Mouse (Mus musculus) lung, embryonic 16.5 days (tissue): Measurements from ENCODE around the gene Taf1c. TPM values are rescaled to one million over a fixed set of nuclear protein-coding genes. Genes with fewer than 3 reads are reported as not detected.

ENCODE experiments used
- ATAC-seq: fragments of 200-750 bp; cut with Nextera tagmentation; 2 replicates; pipeline ENCODE4 v1.8.0; 2017; ENCODE audit warnings: low read depth, mild to moderate bottlenecking, moderate library complexity
- H3K27ac ChIP-seq: fragments of 300-500 bp; sonication (generic); 2 replicates; pipeline ENCODE4 v1.5.1; 2014; ENCODE audit warnings: mild to moderate bottlenecking, control low read depth, low read length
- H3K27me3 ChIP-seq: fragments of 300-500 bp; sonication (generic); 2 replicates; pipeline ENCODE4 v1.6.1; 2014; ENCODE audit warnings: low read depth, low read length, mixed read lengths; ENCODE audit not compliant: control insufficient read depth, insufficient read depth
- H3K36me3 ChIP-seq: fragments of 300-500 bp; sonication (generic); 2 replicates; pipeline ENCODE4 v1.6.1; 2014; ENCODE audit warnings: low read length; ENCODE audit not compliant: control insufficient read depth, insufficient read depth
- H3K4me1 ChIP-seq: fragments of 300-500 bp; sonication (generic); replicated peaks from 2 replicates; pipeline ENCODE4 v1.6.1; 2014; ENCODE audit warnings: low read length, mixed read lengths; ENCODE audit not compliant: control insufficient read depth, insufficient read depth
- H3K4me2 ChIP-seq: fragments of 300-500 bp; sonication (generic); 2 replicates; pipeline ENCODE4 v1.6.1; 2014; ENCODE audit warnings: low read depth, low read length, control low read depth
- H3K4me3 ChIP-seq: fragments of 300-500 bp; sonication (generic); 2 replicates; pipeline ENCODE4 v1.5.1; 2014; ENCODE audit warnings: mild to moderate bottlenecking, low read length, control low read depth
- H3K9ac ChIP-seq: fragments of 300-500 bp; sonication (generic); 2 replicates; pipeline ENCODE4 v1.6.1; 2014; ENCODE audit warnings: low read length, control low read depth
- H3K9me3 ChIP-seq: fragments of 300-500 bp; sonication (generic); 2 replicates; pipeline ENCODE4 v1.6.1; 2016; ENCODE audit warnings: low read length; ENCODE audit not compliant: control insufficient read depth
- WGBS: fragments of 180-500 bp; shearing (Covaris S2); extraction: QIAGEN DNeasy Blood & Tissue Kit; methylation state at CpG from one replicate; pipeline ENCODE4 v1.1.7; 2014; 5-methylcytosine and 5-hydroxymethylcytosine counted together
- polyA plus RNA-seq: library from polyadenylated mRNA; unstranded; fragments of >200 nt; fragmentation: Nextera tagmentation; extraction: Ambion mirVana; gene quantifications from 2 replicates; pipeline ENCODE4 v1.2.1, GENCODE M21; 2015

Gene Taf1c
- polyA plus RNA-seq, 1 experiment from 2014 or later: 10.6 TPM

DNA sequence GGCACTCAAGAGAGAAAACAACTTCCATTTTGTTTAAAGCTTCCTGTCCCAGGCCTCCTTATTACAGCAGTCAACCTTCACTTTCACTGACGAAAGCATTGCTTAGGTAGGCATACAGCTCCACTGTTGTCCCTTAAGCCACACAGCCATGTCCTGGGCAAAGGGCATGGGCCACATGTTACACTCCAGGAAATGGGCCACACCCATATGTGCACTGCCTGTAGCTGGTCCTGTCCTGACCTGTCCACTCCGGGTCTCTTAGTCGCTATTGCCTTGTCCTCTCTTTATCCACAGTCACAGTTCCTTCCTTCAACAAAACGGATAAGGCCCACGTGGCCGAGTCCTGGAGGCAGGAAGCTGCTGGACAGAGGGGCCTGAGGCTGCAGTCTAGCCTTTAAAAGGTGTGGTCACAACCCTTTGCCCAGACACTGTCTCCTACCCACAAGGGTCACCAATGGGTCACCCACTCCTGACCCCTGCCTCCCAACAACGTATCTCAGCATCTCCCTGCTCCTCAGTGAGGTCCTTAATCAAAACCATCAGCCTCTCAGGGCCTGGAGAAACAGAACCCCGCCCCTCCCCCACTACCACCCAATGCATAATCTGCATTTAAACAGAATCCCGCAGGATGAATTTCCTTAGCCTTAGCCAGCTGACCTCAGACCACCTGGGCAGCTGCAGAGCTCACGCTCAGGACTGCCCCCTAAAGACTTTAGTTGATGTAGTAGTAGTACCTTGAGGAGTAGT lies 22.8 kb upstream of the Taf1c start:
- 33% methylated on average over 10 of the region's 10 CpGs for WGBS
- peak; percentile 31; the same call in 1 of the 2 replicates for ATAC-seq
- no peak overlapping the region for H3K27ac ChIP-seq

GRCm38 (mm10) chr8:119627199-119627598 lies 22.2 kb upstream of the Taf1c start:
- WGBS: 88% methylated on average over 7 of the region's 7 CpGs
- Histone ChIP-seq H3K9me3 (no peaks in the 10 kb centered on the region), H3K27me3 (peaks cover 7% of the 10 kb centered on the region; the same call in 1 of the 2 replicates), H3K4me1 (no peaks in the 10 kb centered on the region), H3K36me3 (no peaks in the 10 kb centered on the region), H3K27ac (no peak overlapping the region), H3K4me2 (no peak overlapping the region), H3K9ac (no peak overlapping the region), H3K4me3 (no peak overlapping the region)
- ATAC-seq: no peak

More for the DNA sequence above, 22.8 kb upstream of the Taf1c start:
- H3K9ac ChIP-seq: no peak overlapping the region
- no peaks in the 10 kb centered on the region for H3K9me3 ChIP-seq
- H3K4me1 ChIP-seq: no peaks in the 10 kb centered on the region
- H3K4me3 ChIP-seq: no peak overlapping the region
- peaks cover 13% of the 10 kb centered on the region for H3K27me3 ChIP-seq
- no peaks in the 10 kb centered on the region for H3K36me3 ChIP-seq
- no peak overlapping the region for H3K4me2 ChIP-seq

- no peak overlapping the region for H3K4me3 ChIP-seq
- no peak overlapping the region for H3K4me2 ChIP-seq
- no peak overlapping the region for H3K27ac ChIP-seq
- WGBS: 73% methylated on average over 22 of the region's 22 CpGs
- H3K36me3 ChIP-seq: no peaks in the 10 kb centered on the region
- ATAC-seq: no peak
- no peaks in the 10 kb centered on the region for H3K27me3 ChIP-seq
- no peak overlapping the region for H3K9ac ChIP-seq
- no peaks in the 10 kb centered on the region for H3K9me3 ChIP-seq
- H3K4me1 ChIP-seq: no peaks in the 10 kb centered on the region
Measured at GRCm38 (mm10) chr8:119625788-119626187, 20.8 kb upstream of the Taf1c start.

DNA sequence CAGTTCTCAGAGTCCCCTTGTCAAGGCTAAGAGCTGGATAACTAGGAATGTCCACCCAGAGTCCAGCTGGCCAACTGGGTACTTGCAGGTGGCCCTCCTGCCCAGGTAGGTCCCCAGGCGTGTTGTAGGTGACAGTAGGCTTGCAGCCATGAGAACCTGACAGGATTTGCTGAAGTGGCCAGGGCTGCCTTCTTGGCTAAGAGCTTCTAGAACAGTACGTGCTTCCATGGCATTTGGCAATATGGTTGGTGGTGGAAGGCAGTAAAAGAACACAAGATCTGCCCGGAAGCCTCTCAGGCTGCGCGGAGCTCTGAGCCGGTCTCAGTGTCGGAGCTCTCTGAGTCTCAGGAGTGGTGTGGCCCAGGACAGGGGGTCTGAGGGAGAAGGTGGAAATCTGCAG lies 19.9 kb upstream of the Taf1c start:
- Histone ChIP-seq H3K36me3 (no peaks in the 10 kb centered on the region), H3K4me3 (no peak overlapping the region), H3K4me1 (no peaks in the 10 kb centered on the region), H3K4me2 (no peak overlapping the region), H3K9ac (no peak overlapping the region), H3K9me3 (no peaks in the 10 kb centered on the region), H3K27me3 (no peaks in the 10 kb centered on the region), H3K27ac (no peak overlapping the region)
- WGBS: 85% methylated on average over 7 of the region's 7 CpGs
- ATAC-seq: no peak

DNA sequence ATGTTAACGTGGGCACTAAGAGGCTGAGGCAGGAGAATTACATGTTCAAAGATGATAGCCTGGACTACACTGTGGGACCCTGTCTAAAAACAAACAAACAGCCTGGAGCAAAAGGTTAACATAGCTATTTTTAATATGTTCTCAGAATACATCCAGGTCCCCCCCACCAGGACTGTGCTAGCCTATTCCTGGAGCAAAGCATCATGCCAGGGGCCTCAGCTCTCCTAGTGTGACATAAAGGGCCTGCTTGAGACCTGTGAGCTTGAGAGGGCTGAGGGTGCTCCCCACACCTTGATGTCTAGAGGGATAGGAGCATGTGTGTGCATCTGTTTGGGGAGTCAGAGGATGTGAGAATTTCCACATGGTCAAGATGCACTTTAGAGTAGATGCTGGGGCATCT lies 18.7 kb upstream of the Taf1c start:
- no peaks in the 10 kb centered on the region for H3K27me3 ChIP-seq
- no peak overlapping the region for H3K9ac ChIP-seq
- H3K36me3 ChIP-seq: no peaks in the 10 kb centered on the region
- no peaks in the 10 kb centered on the region for H3K9me3 ChIP-seq
- H3K4me3 ChIP-seq: no peak overlapping the region
- no peak for ATAC-seq
- H3K4me1 ChIP-seq: no peaks in the 10 kb centered on the region
- 81% methylated on average over 1 of the region's 1 CpGs for WGBS
- H3K27ac ChIP-seq: no peak overlapping the region
- H3K4me2 ChIP-seq: no peak overlapping the region

DNA sequence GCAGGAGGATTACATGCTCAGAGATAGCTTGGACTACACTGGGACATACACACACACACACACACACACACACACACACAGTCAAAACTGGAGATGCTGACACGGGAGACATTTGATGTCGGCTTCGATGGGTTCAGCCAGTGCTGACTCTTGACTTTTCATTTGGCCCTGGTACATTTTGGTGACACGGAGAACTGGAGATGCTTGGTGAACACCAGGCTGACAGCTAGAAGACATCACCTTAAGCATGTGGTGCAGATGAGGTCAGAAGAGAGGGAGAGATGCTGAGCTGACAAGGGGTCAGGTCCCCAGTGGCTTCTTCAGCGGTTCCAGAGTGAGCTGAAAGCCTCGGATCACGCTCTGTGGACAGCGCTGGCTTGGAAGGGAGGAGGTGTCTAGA lies 18.0 kb upstream of the Taf1c start:
- Histone ChIP-seq H3K4me2 (no peak overlapping the region), H3K4me1 (no peaks in the 10 kb centered on the region), H3K9me3 (no peaks in the 10 kb centered on the region), H3K27me3 (no peaks in the 10 kb centered on the region), H3K4me3 (no peak overlapping the region), H3K27ac (no peak overlapping the region), H3K9ac (no peak overlapping the region), H3K36me3 (no peaks in the 10 kb centered on the region)
- 81% methylated on average over 8 of the region's 8 CpGs for WGBS
- no peak for ATAC-seq

GRCm38 (mm10) chr8:119622555-119622954 lies 17.5 kb upstream of the Taf1c start:
- WGBS: 65% methylated on average over 4 of the region's 4 CpGs
- Histone ChIP-seq H3K27me3 (no peaks in the 10 kb centered on the region), H3K9ac (no peak overlapping the region), H3K9me3 (no peaks in the 10 kb centered on the region), H3K4me1 (no peaks in the 10 kb centered on the region), H3K27ac (no peak overlapping the region), H3K36me3 (no peaks in the 10 kb centered on the region), H3K4me2 (no peak overlapping the region), H3K4me3 (no peak overlapping the region)
- ATAC-seq: no peak

DNA sequence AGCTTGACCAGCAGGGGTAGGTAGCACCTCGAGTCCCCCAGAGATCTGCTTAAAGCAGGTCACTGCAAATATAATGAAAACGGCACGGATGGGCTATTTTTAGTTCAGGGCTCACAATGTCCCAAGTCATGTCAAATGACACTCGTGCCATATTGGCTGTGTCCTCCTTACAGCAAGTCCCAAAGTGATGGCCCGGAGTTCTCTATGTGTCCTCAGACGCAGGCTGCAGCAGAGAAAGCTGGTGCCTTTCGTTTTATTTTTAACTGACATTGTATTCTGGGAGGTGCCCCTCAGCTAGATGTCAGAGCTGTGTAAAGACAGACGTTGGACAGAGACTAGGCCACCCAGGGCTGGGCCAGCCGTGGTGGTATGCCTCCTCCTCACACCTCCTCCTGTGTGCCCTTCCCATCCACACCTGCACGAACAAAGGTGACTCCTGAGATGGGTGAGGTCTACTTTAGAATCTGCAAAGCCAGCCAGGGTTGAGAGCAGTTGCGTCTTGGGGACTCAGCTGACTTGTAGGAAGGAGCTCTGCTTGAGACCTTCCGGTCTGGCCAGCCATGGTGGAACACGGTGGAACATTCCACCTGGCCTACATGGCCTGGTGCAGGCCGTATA lies 15.9 kb upstream of the Taf1c start:
- no peaks in the 10 kb centered on the region; the same call in 1 of the 2 replicates for H3K27me3 ChIP-seq
- 75% methylated on average over 14 of the region's 14 CpGs for WGBS
- no peak overlapping the region for H3K4me3 ChIP-seq
- no peak overlapping the region for H3K27ac ChIP-seq
- ATAC-seq: no peak
- no peak overlapping the region for H3K4me2 ChIP-seq
- no peaks in the 10 kb centered on the region for H3K4me1 ChIP-seq
- no peaks in the 10 kb centered on the region for H3K9me3 ChIP-seq
- H3K36me3 ChIP-seq: no peaks in the 10 kb centered on the region
- H3K9ac ChIP-seq: no peak overlapping the region

DNA sequence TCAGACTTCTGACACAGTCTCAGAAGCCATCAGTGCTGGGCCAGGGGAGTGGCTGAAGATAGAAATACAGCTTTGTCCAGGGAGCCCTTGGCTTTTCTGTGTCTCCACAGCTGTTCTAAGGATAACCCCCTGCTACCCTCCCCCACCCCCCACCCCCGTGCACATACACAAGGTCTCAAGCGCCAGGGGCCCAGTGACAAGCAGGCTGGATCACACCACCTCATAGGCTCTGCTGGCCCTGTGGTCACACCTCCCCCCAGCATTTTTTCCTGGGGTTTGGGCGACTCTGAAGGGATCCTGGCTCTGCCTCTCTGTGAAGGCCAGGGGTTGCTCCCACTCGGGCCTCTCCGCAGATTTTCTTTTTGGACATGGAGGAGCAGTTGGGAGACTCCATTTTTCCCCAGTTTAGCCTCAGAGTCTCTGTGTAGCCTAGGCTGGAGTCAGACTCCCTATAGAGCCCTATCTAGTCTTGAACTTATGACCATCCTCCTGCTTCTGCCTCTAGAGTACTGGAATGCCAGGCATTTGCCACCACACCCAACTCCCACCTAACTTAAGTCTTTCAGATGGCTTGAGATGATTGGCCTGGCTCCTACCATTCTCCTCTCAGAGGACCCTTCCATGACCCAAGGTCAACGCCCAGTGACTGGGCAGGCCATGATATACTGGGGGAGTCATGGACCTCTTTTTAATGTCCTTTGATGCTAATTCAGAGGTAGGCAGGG lies 15.3 kb upstream of the Taf1c start:
- Histone ChIP-seq H3K4me2 (no peak overlapping the region), H3K36me3 (no peaks in the 10 kb centered on the region), H3K9ac (no peak overlapping the region), H3K4me3 (no peak overlapping the region), H3K27ac (no peak overlapping the region), H3K27me3 (no peaks in the 10 kb centered on the region; the same call in 1 of the 2 replicates), H3K9me3 (no peaks in the 10 kb centered on the region), H3K4me1 (no peaks in the 10 kb centered on the region)
- WGBS: 64% methylated on average over 6 of the region's 6 CpGs
- no peak for ATAC-seq
